Mouse (Mus musculus): ENCODE measurements around the gene Fgfr2. TPM values are rescaled to one million over a fixed set of nuclear protein-coding genes. Genes with fewer than 3 reads are reported as not detected.

Gene Fgfr2
- total RNA-seq, 4 experiments from 2014 or later = 1.1 to 1.9 (median 1.4) TPM

DNA sequence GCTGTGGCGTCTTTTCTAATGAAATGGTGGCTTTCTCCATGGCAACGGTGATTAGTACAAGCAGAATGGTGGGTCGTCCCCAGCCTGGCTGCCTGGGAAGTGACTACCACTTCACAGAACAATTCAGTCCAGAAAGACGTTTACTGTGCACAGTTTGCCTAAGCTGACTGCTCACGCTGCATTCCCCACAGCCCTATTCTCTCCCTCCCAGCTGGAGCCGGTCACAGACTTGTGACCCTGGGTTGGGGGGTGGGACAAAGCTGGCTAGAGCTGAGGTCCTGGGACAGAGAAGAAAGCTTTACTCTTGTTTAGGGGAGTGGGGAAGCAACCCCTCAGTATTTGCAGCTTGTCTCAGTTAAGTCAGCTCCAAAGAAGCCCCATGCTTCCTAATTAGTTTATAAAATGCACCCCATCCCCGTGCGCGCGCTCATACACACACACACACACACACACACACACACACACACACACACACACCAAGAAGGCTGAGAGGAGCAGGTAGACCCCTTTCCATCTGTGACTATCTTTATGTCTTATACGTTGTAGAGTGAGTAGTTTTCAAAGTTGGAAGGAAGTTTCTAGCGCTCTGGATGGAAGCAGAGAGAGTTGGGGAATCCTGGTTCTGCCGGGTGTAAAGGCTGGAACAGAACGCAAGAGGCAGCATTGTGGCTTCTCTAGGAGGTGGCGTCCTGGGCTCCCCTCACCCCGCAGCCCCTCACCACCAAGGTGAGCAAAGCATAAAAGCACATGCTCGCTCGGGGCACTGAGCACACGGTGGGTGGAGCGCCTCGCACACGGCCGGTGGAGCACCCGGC is 2754.1 kb downstream of the Fgfr2 start:
- DNase-seq (ENCODE audit: low spot score) = no peak

GRCm38 (mm10) chr7:130368036-130368826 is 2754.9 kb downstream of the Fgfr2 start:
- DNase-seq (ENCODE audit: low spot score) = no peak

- DNase-seq (ENCODE audit: low spot score) = no peak
Measured at GRCm38 (mm10) chr7:130367222-130368035, 2755.7 kb downstream of the Fgfr2 start.

DNA sequence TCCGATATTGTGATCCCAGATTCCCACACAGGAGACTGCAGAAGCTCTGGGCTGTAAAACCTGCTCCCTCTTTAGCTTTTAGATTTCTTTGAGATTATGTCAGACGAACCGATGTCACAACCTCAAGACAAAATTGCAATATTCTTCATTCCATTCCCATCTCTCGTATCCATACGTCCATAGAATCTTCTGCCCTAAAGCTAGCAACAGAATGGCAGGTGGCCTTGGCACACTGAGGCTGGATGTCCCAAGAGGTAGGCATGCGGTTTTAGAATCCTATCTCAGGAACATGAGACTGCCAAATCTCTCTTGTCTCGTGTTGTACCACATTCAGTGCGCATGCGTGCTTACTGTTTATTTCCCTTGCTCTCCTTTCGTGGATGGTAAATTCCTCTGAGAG is 2757.4 kb downstream of the Fgfr2 start:
- no peak for DNase-seq (ENCODE audit: low spot score)

- DNase-seq (ENCODE audit: low spot score) = no peak
Measured at GRCm38 (mm10) chr7:130340412-130341152, 2782.6 kb downstream of the Fgfr2 start.

DNA sequence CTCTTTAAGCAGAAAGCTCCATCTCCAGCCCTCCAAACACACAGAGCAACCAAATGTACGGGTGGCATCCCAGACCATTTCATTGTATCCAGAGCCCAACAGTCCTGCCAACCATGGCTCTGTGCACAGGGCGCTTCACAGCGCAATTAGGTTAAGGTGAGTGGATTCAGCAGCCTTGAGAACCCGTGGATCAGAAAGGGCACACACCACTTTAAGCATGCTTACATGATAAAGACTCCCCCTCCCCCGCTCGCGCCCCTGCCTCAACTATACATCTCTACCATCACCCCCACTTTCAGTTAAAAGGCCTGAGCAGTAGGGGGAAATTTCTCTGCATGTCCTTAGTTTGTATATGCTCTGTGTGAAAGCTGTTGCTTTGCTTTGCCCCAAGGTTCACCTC is 2785.5 kb downstream of the Fgfr2 start:
- DNase-seq (ENCODE audit: low spot score) = no peak

- no peak for DNase-seq (ENCODE audit: low spot score)
Measured at GRCm38 (mm10) chr7:130335440-130336051, 2787.6 kb downstream of the Fgfr2 start.

DNA sequence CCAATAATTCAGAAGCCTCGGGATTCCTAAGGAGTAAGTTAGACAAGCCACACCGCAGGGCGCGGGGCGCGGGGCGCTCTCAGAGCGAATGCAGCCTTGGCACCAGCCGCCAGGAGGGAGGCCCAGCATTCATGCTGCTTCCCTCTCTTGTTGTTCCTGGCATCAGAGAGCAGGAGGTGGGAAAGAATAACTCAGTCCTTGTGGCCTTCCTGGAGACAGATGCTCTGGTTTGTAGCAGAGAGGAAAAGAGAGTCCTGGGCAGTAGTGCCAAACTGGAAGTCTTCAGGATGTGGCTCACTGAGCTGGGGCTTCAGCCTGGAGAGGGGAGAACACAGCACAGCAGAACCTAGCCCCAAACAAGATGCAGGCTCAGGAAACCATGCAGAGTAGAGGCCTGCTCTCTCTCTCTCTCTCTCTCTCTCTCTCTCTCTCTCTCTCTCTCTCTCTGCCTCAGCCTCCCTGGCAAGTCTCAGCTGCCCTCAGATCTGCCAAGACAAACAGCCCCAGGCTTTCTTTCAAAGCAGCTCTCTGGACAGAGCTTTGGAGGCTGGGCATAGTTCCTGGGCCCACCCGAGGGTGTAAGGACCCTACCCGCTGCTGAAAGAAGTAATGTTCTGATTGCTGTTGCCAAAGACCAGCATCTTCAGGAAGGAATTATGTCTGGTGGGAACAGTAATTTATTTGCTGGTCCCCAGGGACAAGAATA is 2790.5 kb downstream of the Fgfr2 start:
- no peak for DNase-seq (ENCODE audit: low spot score)

- no peak for DNase-seq (ENCODE audit: low spot score)
Measured at GRCm38 (mm10) chr7:130327603-130328365, 2795.4 kb downstream of the Fgfr2 start.

DNA sequence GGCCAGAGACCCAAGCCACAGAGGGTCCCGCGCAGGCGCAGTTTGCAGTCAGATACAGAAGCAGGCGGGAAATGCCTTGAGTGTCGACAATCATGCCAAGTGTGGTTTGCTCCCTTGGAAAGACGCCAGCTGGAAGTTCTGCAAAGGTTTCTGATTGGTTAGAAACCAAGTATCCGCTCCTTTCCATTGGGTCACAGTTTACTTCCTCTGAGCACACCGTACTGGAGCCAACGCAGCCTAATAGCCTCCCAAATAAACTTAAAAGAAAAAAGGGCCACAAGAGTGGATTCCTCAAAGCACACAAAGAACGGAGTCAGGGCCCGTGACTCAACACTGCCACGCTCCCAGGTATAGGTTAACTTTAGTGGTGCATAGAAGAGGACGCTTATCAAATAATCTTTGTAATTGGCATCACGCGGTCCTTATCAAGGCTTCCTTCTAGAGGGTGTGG is 2797.1 kb downstream of the Fgfr2 start:
- peak; percentile 19 for DNase-seq (ENCODE audit: low spot score)

- no peak for DNase-seq (ENCODE audit: low spot score)
Measured at GRCm38 (mm10) chr7:130324716-130325401, 2798.3 kb downstream of the Fgfr2 start.

GRCm38 (mm10) chr7:130323766-130324165 is 2799.4 kb downstream of the Fgfr2 start:
- DNase-seq (ENCODE audit: low spot score) = no peak

DNA sequence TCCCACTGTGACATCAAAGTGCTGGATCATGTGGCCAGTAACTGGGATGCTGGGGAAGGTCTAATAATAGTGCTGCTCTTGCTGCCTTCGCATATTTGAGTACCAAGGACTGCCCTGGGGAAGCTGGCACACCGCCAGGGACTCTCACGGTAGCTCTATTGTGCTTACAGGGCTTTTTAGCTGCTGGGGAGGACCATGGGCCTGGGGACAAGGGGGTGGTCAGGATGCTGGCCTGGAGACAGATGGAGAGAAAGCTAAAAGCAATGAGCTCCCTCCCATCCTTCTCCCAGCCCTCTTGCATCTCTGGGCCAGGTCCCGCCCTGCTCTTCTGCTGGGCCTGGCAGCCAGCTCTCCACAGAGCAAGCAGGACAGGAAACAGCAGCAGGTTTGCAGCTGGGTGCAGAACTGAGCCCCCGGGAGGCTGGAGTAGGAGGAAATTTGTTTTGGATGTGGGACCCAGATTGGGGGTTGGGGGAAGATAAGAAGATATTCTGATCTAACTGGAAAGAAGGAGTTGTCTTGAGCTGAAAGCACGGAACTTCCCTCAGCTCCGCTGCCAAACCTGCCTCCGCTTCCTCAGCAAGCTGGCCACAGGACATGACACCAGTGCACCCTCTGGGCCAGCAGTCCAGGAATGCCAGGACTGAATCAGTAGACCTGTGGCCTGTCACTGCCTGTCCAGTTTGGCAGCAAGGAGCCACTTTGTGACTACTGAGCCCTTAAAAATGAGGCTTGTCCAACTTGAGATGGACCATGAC is 2803.2 kb downstream of the Fgfr2 start:
- peak; percentile 55 for DNase-seq (ENCODE audit: low spot score)

- DNase-seq (ENCODE audit: low spot score) = no peak
Measured at GRCm38 (mm10) chr7:130316294-130316693, 2806.9 kb downstream of the Fgfr2 start.

DNA sequence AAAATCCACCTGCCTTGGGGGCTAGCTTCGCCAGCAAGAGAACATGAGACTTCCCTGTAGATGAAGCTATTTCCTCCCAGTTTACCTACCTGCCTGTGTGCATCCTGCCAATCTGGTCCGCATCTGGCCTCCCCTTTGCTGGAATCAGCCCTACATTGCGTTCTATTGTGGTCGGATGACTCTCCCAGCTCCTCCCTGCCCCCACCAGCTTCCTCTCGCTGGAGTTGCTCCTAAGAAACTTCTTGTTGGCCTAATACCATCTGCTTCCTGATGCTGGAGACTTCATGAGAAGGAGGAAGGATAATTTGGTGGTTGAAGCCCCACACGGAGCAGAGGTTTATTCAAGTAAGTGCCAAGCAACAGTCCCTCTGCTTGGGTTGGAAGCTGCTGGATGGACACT is 2807.9 kb downstream of the Fgfr2 start:
- DNase-seq (ENCODE audit: low spot score) = no peak

DNA sequence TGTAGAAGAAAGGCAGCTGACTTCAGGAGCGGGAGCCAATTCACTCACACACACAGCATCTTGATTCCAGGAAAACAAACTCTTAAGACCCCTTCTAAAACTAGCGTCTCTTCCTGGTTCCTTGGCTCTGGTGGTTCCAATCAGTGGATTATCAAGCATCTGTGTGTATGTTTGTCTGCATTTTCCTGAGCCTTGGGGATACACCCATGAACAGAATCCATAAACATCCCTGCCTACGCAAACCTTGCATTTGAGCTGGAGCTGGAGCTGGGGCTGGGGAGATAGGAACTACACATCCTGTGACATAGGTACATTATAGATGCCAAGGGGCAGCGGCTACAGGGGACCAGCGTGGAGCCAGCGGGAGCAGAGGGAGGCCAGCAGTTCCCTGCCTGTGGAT is 2808.5 kb downstream of the Fgfr2 start:
- DNase-seq (ENCODE audit: low spot score) = no peak

GRCm38 (mm10) chr7:130311362-130311761 is 2811.8 kb downstream of the Fgfr2 start:
- DNase-seq (ENCODE audit: low spot score) = no peak

- DNase-seq (ENCODE audit: low spot score) = no peak
Measured at GRCm38 (mm10) chr7:130309180-130309579, 2814.0 kb downstream of the Fgfr2 start.
